Mouse (Mus musculus) lung, postnatal 36 days (tissue): ENCODE data around the gene Ssbp2.

Source experiments
- DNase-seq: peaks from one replicate; pipeline ENCODE4 v3.0.0; 2022; ENCODE audit warnings: mixed read lengths

The Ssbp2 gene

DNA sequence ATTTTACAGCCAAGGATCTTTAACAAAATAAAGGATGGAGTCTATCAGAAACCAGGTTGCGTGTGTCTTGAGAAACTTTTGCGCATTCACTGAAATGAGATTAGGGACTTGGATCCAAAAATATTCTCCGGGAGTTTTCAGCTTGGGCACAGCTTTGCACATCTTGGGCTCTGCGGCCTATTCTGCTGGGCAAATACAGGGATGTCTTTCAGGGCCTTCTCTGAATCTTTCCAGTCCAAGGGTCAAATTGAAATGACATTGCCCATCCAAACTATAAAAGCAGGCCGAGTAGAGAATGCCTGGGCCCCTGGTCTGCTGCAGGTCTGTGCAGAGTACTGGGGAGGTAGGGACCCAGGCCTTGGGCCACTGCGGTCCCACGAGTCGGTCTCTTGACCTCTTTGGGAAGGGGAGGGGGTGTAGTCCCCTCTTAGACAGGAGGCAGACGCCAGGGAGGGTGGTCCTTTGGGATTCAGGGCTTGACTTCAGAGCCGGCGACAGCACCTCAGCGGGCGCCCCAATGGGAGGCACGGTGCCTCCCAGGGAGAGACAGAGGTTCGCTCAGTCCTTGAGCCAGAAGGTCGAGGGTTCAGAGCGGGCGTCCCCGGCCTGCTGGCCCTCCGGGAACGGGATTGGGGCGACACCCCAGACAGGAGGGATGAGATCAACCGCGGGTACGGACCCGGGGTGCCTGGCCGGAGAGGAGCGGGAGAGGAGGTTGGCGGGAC is at the start of gene Ssbp2:
Gene Ssbp2, plus strand, starts transcription at position 388 of the 725 bp plus-strand sequence.
- DNase-seq: no peak

DNA sequence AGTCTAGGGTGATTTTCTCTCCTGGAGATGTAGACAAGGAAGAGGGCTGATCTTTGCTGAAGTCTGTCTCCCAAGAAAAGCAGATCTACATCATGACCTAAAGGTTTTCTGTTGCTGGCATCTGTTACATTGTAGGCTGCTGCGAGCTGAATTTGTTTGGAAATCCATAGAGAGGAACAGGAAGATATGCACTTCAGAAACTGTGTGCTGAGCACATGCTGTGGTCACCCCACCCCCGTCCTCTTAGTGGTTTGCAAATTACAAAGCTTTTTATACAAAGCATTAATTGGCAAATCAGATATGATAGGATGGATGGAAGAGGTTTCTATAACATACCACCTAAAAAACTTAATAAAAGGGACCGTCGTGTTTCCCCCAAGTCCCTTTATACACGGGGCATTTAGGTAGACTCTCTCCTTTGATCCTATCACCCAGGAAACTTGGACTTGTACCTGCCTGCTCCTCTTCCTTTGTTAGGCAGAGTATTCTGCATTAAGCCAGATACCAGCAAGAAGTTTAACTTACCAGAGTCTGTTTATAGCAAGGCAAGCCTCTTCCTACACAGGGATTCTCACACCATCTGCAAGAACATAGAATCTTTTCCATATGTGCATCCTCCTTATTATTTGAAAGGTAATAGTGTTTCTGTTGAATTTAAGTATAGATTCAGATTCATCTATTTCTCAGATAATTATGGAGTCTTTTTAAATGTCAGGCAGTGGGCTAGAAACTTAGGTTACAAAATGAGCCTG is 46.2 kb upstream of the Ssbp2 start:
- DNase-seq: no peak

DNA sequence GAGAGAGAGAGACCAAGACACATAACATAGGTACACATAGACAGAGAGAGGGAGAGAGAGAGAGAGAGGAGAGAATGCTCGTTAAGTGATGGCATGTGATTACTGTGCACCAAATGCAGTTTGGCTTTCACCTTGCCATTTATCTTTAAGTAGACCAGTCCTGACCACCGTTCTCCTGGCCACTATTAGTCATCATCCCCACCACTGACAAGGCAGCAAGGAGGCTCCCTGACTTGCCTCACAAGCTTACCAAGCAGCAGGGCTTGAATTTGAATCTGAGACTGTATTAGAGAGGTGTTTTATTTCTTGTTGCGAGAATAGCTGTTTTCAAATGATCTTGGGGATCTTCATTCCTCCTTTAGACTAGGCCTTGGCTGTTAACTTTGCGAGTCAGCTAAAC is 44.2 kb upstream of the Ssbp2 start:
- DNase-seq: no peak

DNA sequence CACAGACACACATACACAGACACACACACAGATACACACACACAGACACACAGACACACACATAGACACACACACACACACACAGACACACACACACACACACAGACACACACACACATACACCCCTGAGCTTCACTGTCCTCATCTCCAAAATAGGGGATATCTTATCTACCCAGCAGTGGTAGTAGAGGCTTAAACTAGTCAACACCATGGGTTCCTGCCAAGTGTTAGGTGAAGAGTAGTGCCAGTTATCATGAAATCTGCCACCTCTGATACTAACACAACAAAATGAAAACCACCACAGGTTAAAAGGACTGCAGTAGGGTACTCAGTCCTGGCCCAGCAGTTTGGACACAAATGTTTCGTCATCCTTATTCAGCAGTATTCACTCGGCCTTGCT is 43.4 kb upstream of the Ssbp2 start:
- DNase-seq: no peak

DNA sequence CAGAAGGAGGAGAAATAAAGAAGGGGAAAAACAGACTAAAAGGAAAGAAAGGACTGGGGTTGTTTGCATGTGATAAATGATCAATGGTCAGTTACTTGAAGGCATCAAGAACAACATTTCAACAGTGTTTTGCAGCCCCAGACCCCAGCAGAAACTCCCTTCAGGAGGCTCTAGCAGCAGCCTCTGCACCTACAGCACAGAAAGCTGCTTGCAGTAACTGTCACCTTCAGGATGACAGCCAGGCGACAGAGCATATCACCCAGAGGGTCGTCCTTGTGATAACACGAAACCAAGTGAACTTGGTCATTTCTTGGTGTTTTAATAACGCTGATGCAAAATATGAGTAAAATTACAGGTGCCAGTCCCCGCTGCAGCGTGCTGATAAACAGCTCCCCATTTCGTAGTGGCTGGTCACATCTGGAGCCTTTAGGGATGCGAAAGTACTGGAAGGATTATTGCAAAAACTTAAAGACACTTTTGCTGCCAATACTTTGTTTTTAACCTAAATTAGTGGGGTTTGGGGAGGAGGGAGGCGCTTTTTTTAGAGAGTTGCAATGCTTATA is 38.6 kb upstream of the Ssbp2 start:
- peak; percentile 84 for DNase-seq

DNA sequence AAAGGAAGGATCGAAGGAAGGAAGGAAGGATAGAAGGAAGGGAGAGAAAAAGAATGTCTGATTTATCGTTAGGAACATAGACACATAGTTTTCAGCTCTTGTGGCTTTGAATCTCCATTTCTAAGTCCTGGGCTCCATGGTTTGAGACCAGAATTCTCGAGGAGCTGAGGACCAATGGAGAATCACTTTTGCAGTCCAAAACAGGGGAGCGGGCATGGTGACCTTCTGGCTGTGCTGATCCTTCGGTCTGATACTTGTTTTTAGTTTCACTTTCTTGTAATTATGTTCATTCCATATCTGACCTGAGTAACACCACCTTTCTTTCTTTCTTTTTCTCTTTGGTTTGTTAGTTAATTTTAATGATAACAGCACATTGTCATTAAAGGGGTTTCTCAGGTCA is 29.2 kb upstream of the Ssbp2 start:
- DNase-seq: no peak

DNA sequence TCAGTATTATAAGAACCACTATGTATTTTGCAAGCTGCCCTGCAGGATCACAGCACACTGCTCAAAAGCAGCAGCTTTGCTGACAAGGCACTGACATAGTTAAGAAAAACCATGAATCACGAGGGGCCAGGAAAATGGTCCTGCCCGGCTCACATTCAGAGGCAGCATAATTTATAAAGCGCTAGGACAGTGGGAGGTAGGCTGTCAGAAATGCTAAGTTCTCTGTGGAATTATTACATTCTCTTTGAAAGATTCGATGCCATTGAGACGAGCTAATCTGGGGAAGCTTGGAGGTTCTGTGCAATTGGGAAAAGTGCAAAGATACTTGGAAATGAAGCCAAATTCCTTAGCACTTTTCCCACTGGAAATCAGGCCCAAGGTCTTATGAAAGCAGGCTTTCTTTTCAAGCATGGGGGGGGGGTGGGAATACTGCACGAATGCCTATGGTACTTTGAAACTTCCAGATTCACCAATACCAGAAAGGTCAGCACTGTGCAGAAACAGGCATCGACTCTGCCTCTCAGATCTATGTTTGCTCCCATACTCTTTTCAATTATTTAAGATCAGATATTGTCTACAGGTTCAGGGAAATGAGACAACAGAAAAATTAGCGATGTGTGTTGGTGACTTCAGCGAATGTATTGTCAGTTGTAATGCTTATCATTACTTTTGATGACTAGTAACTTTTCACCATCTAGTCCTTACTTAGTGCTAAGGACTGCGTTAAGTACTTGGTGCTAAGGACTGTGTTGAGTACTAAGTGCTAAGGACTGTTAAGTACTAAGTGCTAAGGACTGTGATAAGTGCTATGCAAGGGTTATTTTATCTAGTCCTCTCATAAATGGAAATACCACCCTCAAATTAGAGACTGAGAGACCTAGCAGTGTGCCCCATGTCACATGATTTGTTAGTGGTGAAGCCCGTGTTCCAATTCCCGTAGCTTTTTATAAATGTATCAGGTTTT is 28.4 kb upstream of the Ssbp2 start:
- DNase-seq: no peak

DNA sequence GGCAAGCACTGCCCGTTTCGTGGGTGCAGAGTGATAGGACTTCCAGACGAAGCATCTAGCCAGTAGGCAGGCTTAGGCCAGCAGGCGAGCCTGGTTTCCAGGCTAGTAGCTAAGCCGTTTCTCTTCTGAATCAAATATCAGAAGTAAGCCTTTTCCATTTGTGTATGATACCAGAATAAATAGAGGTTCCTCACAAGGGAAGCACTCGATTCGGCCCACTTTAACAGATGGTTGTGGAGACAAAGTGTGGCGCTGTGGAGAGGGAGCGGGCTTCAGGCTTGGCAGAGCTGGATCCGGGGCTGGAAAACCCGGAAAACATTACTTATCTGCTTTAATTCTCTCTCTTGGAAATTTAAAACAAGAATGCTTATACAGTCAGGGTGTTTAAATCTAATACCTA is 27.1 kb upstream of the Ssbp2 start:
- DNase-seq: no peak

DNA sequence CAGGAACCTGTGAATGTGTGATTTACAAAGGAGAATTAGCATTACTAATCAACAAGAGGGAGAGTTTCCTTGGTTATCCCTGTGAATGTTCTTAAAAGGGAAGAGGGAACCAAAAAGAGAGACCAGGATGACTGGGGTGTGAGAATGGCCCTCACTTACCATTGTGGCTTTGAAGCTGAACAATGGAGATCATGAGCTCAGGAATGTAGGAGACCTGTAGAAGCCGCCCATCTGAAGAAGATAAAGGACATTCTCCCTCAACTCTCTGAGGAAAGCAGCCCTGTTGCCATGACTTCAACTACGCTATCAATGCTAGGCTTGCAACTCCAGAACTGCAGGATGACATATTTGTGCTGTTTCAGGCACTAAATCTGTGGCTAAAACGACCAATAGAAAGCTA is 22.2 kb upstream of the Ssbp2 start:
- DNase-seq: no peak

DNA sequence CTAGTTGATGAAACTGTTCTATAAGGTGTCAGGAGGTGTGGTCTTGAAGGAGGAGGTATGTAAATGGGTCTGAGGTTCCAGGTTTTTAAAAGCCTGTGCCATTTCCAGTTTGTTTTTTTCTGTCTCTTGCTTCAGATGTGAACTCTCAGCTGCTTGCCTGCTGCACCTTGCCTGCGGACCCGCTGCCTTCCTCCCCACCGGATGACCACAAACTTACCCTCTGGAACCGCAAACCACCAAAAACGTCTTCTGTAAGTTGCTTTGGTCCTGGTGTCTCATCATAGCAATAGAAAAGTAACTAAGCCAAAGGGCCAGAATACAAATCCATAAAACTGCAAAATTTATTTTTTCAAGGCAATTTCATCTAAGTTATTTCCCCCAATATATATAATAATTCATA is 18.6 kb upstream of the Ssbp2 start:
- DNase-seq: no peak

DNA sequence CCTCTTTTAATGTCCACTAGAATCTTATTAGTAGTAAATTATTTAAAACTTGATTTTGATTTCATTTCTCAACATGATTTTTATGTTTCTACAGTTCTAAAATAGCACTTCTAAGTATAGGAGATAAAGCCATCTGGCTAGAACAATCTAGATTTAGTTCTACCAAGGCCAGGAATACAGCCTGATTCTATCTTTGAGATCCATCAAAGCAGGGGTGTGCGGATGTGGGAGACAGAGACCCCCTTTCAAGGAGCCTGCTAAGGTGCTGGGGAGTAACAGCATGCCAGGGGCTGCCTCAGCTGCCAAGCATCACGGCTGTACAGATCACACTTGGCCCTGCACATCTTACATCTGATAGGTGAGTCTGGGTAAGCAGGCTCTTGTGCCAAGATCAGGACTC is 13.4 kb upstream of the Ssbp2 start:
- DNase-seq: no peak

DNA sequence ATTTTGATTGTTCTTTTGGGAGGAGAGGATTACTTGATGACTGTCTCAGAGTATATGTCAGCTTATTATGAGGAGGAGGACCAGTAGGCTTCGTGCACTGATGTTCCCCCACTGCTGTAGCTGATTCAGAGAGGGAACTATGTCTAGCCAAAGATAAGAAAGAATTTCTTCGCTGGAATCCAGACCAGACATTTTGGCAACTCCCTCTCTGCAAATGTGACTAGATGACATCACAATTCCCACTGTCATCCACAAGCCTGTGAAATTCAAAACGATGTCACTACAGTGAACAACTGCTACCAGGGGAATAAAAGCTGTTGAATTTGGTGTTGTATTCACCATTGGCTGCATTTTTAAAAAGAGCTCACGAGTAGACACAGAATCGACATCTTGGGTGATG is 11.1 kb upstream of the Ssbp2 start:
- no peak for DNase-seq

DNA sequence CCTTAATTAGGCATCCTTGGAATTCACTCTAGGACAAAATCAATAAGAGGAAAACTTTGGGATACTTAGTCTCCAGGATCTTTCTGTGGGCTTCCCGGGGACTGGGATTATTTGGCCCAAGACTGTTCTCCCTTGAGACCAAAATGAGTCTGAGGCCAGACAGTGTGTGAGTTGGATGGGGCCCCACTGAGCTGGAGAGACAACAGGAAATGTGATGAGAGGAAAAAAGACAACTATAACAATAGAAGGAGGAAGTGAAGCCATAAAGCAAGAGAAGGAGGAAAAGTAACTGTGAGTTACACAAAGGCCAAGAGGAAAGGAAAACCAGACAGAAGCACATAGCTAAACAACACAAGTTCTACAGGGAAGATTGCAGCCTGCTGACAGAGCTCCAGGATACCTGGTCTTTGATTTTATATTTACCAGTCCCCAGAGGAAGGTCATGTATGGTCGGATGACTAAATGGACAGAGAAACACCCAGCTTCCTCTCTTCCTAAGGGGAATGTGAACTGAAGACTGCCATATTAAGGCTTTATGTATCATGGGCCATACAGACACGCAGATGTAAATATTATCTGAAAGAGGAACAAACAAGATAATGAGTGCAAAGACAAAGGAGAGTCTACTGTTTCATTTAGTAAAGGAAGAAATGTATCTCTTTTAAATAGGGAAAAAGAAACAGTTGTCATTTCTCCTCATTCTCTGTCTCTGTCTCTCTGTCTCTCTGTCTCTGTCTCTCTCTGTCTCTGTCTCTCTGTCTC is 8.5 kb upstream of the Ssbp2 start:
- DNase-seq: no peak

DNA sequence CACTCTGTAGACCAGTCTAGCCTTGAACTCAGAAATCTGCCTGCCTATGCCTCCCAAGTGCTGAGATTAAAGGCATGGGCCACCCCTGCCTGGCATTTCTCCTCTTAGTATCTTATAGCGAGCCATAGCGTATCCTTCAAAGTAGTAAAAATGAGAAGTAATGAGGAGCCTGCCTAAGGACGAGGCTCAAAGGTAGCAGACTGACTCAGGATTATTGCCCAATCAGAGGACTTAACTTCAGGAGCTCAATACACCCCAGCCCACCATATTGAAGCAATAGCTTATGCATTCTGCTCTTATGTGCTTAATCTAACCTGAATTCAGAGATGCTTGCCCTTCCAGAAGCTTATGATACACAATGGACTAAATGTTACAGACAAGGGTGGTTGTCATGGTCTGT is 7.8 kb upstream of the Ssbp2 start:
- DNase-seq: no peak

DNA sequence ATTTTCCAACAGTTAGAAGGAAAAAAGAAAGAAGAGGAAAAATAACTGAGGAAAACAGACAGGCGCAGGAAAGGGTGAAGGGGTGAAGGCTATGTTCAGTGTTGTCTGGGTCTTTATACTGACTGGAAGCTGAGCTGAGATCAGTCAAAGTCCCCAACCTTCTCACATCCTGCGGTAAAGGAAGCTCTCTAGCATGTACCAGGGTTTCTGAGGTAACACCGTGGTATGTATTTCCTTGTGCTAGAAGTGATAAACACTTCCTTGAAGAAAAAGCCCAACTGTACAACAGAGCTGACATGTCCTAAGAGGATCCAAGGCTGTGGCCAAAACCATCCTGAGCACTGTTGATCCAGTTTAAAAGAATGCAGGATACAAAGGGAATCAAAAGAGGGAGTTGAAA is 6.8 kb upstream of the Ssbp2 start:
- no peak for DNase-seq

DNA sequence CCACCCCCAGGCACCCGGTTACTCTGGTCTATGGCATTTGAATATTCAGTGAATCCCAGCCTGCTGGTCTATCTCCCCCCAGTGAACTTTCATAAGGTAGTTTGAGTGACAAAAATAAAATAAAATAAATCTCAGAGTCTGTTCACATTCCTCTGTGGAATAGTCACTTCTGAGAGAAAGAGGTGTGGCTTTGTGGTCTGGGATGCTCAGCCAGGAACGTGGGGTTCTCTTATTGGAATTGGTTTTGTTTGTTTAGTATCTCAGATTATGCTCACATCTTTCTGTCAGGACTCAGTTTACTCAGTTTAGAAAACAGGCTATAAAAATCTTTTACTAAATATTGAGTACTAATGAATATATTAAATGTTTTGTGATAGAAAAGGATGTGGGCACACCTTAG is 4.0 kb upstream of the Ssbp2 start:
- DNase-seq: no peak

DNA sequence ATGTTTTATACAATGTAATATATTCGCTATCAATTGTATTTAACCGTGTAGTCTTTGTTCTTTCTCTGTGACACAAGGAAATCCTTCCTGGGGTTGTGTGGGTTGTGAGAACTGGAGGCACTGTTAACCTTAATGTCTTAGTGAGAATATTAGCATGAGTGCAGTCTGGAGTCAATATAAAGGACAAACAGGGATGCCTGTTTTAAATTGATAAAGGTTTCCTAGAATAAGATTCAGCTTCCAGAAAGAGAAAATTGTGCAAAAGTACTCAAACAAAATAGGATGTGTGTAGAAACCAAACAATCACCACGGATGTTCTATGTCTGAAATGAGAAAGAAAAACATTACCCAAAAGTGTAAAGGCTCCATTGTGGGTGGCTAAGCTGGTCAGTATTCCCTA is 3.3 kb upstream of the Ssbp2 start:
- DNase-seq: no peak

DNA sequence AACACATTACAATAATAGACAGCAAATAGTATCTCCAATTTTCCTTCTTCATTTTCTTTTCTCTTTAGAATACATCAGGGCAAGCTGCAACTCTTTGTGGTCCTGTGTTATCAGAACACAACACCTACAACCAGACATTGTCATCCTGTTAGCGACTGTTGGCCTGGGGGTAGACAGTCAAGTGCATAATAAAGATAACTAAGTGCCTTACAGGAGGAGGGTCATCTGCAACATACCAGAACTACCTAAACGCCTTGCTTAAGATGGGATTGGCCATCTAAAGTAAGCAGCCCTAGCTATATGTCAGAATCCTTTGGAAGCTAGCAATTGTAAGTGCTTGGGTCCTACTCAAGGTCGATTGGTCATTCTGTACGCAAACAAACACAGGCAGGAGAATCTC is 2.1 kb upstream of the Ssbp2 start:
- no peak for DNase-seq

DNA sequence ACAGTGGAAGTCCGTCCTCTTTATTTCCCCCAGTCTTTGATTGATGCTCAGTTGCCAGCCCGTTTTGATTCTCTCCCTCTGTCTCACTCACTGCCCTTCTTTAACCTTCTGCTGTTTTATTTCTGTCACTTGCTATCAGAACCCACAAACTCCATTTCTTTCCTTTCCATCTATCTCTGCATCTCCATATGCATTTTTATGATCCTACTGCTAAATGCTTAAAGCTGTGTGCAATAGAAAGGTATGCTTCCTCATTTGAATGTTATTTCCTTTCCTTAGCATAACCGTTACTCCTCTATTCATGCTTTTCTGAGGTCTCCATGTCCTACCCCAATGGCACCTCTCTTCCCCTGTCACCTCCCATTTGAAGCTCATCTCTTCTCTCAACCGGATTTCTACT is 594 bp upstream of the Ssbp2 start:
- no peak for DNase-seq

DNA sequence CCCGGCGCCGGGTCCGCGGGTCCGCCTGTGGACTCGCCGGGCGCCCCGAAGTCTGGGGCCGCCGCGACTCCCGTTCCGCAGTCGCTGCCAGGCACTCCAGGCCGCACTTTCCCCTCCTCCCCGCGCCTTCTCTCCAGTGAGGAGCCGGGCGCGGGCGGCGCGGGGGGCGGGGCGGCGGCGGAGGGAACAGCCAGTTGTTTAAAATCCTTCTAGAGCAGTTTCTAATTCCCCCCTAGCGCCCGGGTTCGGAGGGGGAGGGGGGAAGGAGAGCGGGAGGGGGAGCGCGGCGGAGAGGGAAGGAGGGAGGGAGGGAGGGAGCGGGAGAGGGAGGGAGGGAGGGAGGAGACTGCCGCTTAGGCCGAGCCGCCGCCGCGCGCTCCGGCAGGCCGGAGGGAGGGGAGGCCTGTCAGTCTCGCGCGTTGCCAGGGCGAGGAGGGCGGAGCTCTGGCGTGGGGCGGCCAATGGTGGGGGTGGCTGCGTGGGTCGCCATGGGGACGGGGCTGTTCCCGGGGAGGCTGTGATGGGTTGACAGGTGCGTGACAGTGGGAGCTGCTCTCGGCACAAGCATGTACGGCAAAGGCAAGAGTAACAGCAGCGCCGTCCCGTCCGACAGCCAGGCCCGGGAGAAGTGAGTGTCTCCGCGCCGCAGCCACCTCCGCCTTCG is 670 bp downstream of the Ssbp2 start:
- peak; percentile 99 for DNase-seq

DNA sequence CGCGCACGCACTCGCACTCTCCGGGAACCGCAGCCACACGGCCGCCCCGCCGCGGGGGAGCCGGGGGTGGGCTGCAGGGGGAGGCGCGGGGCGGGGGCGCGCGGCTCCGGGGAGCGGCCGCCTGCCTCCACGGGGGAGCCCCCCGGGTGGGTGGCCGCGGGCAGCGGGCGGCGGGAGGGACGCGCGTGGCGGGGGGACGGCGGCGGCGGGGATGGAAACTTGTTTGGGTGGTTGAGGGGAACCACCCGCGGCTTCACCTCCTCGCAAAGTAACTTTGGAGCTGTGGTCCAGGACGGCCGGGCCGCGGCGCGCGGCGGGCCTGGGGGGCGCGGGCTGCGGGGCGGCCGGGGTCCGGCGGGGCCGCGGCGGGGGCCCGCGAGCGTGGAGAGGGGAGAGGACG is 1.2 kb downstream of the Ssbp2 start:
- peak; percentile 14 for DNase-seq
